Mouse (Mus musculus): ENCODE results near the gene Vwce. TPM values are rescaled to one million over a fixed set of nuclear protein-coding genes. Genes with fewer than 3 reads are reported as not detected.

Vwce gene
- polyA plus RNA-seq, 2 experiments from 2014 or later, result 1.1 TPM; not detected in 1

Other genes with a start within 250 kb of the Vwce start
- gene Syt7, start 245.1 kb upstream of the Vwce start, polyA plus RNA-seq (2017; shearing (Covaris generic)), result under 1 TPM in 1 of 2 experiments, not detected in 1; 0.05 TPM
- gene Lrrc10b, start 176.7 kb upstream of the Vwce start, polyA plus RNA-seq (2017; shearing (Covaris generic)), result not detected
- gene Ppp1r32, start 151.3 kb upstream of the Vwce start, polyA plus RNA-seq (2017; shearing (Covaris generic)), result under 1 TPM in 1 of 2 experiments, not detected in 1; 0.41 TPM
- gene Cpsf7, start 108.9 kb upstream of the Vwce start, polyA plus RNA-seq (2017; shearing (Covaris generic)), result 10 to 100 TPM; 53.2 to 54.5 TPM
- 10 to 100 TPM; 77.2 to 87.7 TPM for gene Sdhaf2, start 108.1 kb upstream of the Vwce start, polyA plus RNA-seq (2017; shearing (Covaris generic))
- 1 to 10 TPM; 5.9 to 8.4 TPM for gene Tmem216, start 78.0 kb upstream of the Vwce start, polyA plus RNA-seq (2017; shearing (Covaris generic))
- gene Cyb561a3, start 57.0 kb upstream of the Vwce start, polyA plus RNA-seq (2017; shearing (Covaris generic)), result 10 to 100 TPM; 33.9 to 39.6 TPM
- gene Tmem138, start 56.9 kb upstream of the Vwce start, polyA plus RNA-seq (2017; shearing (Covaris generic)), result 10 to 100 TPM; 15.2 to 19.2 TPM
- gene Ddb1, start 28.9 kb upstream of the Vwce start, polyA plus RNA-seq (2017; shearing (Covaris generic)), result 10 to 100 TPM; 79.6 to 85.1 TPM
- gene Tkfc, start 28.6 kb upstream of the Vwce start, polyA plus RNA-seq (2017; shearing (Covaris generic)), result 10 to 100 TPM in 1 of 2 experiments, 1 to 10 TPM in 1; 6.3 to 12.3 TPM
- not detected for gene Pga5, start 43.9 kb downstream of the Vwce start, polyA plus RNA-seq (2017; shearing (Covaris generic))
- gene Vps37c, start 54.5 kb downstream of the Vwce start, polyA plus RNA-seq (2017; shearing (Covaris generic)), result 10 to 100 TPM; 11.1 to 13.2 TPM
- 100 to 1,000 TPM; 406 to 482 TPM for gene Cd5, start 104.8 kb downstream of the Vwce start, polyA plus RNA-seq (2017; shearing (Covaris generic))
- 100 to 1,000 TPM; 365 to 512 TPM for gene Cd6, start 195.8 kb downstream of the Vwce start, polyA plus RNA-seq (2017; shearing (Covaris generic))
- gene Slc15a3, start 205.5 kb downstream of the Vwce start, polyA plus RNA-seq (2017; shearing (Covaris generic)), result 1 to 10 TPM; 3.8 to 6.2 TPM
- under 1 TPM in 1 of 2 experiments, not detected in 1; 0.89 TPM for gene Tmem132a, start 235.7 kb downstream of the Vwce start, polyA plus RNA-seq (2017; shearing (Covaris generic))
- 10 to 100 TPM; 59.2 to 65.4 TPM for gene Tmem109, start 247.8 kb downstream of the Vwce start, polyA plus RNA-seq (2017; shearing (Covaris generic))